Mouse (Mus musculus) neural tube, embryonic 11.5 days (tissue): ENCODE results near the gene E2f4. TPM values are rescaled to one million over a fixed set of nuclear protein-coding genes. Genes with fewer than 3 reads are reported as not detected.

ENCODE experiments used
- ATAC-seq: fragments of 200-750 bp; cut with Nextera tagmentation; 2 replicates; pipeline ENCODE4 v1.8.0; 2017; ENCODE audit warnings: moderate number of reproducible peaks, mild to moderate bottlenecking, moderate TSS enrichment, moderate library complexity; ENCODE audit not compliant: insufficient read depth, low FRiP score, low TSS enrichment
- DNase-seq: peaks from one replicate; pipeline ENCODE4 v3.0.0-alpha.2; 2015; ENCODE audit warnings: low spot score
- H3K27ac ChIP-seq: fragments of 300-500 bp; sonication (generic); 2 replicates; pipeline ENCODE4 v1.5.1; 2014; ENCODE audit warnings: low read depth, mild to moderate bottlenecking, low read length
- H3K27me3 ChIP-seq: fragments of 300-500 bp; sonication (generic); 2 replicates; pipeline ENCODE4 v1.6.1; 2014; ENCODE audit warnings: mild to moderate bottlenecking, low read length, mixed read lengths; ENCODE audit not compliant: control insufficient read depth, insufficient read depth
- H3K36me3 ChIP-seq: fragments of 300-500 bp; sonication (generic); 2 replicates; pipeline ENCODE4 v1.6.1; 2014; ENCODE audit warnings: mild to moderate bottlenecking, low read length, moderate library complexity, mixed read lengths; ENCODE audit not compliant: control insufficient read depth, insufficient read depth
- H3K4me1 ChIP-seq: fragments of 300-500 bp; sonication (generic); 2 replicates; pipeline ENCODE4 v1.6.1; 2014; ENCODE audit warnings: low read length, mixed read lengths; ENCODE audit not compliant: control insufficient read depth, insufficient read depth
- H3K4me2 ChIP-seq: fragments of 300-500 bp; sonication (generic); 2 replicates; pipeline ENCODE4 v1.6.1; 2014; ENCODE audit warnings: low read depth, mild to moderate bottlenecking, moderate library complexity
- H3K4me3 ChIP-seq: fragments of 300-500 bp; sonication (generic); 2 replicates; pipeline ENCODE4 v1.5.1; 2014; ENCODE audit warnings: low read depth, low read length
- H3K9ac ChIP-seq: fragments of 300-500 bp; sonication (generic); 2 replicates; pipeline ENCODE4 v1.6.1; 2014; ENCODE audit warnings: mild to moderate bottlenecking, low read length
- H3K9me3 ChIP-seq: fragments of 300-500 bp; sonication (generic); 2 replicates; pipeline ENCODE4 v1.6.1; 2016; ENCODE audit warnings: low read length; ENCODE audit not compliant: control insufficient read depth
- WGBS: fragments of 180-500 bp; shearing (Covaris S2); extraction: QIAGEN DNeasy Blood & Tissue Kit; methylation state at CpG from one replicate; pipeline ENCODE4 v1.1.7; 2014; 5-methylcytosine and 5-hydroxymethylcytosine counted together
- microRNA counts: library from miRNA; unstranded; fragments of <30 nt; microRNA quantifications from one replicate; lab custom pipeline; 2015
- microRNA-seq: library from miRNA; unstranded; fragments of <30 nt; microRNA quantifications from one replicate; pipeline ENCODE4, GENCODE M21; 2016
- polyA plus RNA-seq: library from polyadenylated mRNA; unstranded; fragments of >200 nt; fragmentation: Nextera tagmentation; extraction: Ambion mirVana; gene quantifications from 2 replicates; pipeline ENCODE4 v1.2.1, GENCODE M21; 2014

Gene E2f4
- polyA plus RNA-seq, 1 experiment from 2014 or later, result 103 TPM

- Histone ChIP-seq H3K36me3 (no peaks in the 10 kb centered on the region), H3K4me1 (peaks cover 21% of the 10 kb centered on the region), H3K9me3 (no peaks in the 10 kb centered on the region), H3K9ac (no peak overlapping the region), H3K27ac (no peak overlapping the region), H3K27me3 (0 out of 2 replicates have a peak, but pooled peaks cover 2% of the 10 kb centered on the region), H3K4me2 (peak overlapping the region; percentile 97; the same call in 1 of the 2 replicates), H3K4me3 (no peak overlapping the region)
- ATAC-seq (no peak), DNase-seq (no peak)
- WGBS, result 43% methylated on average over 7 of the region's 7 CpGs
These were observed 52.7 kb downstream of the E2f4 start for GRCm38 (mm10) chr8:105350186-105350585.

GRCm38 (mm10) chr8:105353583-105354135 lies 56.2 kb downstream of the E2f4 start:
- Histone ChIP-seq H3K4me2 (no peak overlapping the region), H3K27me3 (0 out of 2 replicates have a peak, but pooled peaks cover 2% of the 10 kb centered on the region), H3K4me1 (peaks cover 10% of the 10 kb centered on the region), H3K9me3 (no peaks in the 10 kb centered on the region), H3K9ac (no peak overlapping the region), H3K27ac (no peak overlapping the region), H3K4me3 (no peak overlapping the region), H3K36me3 (no peaks in the 10 kb centered on the region)
- ATAC-seq (no peak), DNase-seq (no peak)
- 76% methylated on average over 8 of the region's 8 CpGs for WGBS

- Histone ChIP-seq H3K9ac (no peak overlapping the region), H3K4me3 (no peak overlapping the region), H3K27me3 (0 out of 2 replicates have a peak, but pooled peaks cover 2% of the 10 kb centered on the region), H3K4me2 (no peak overlapping the region), H3K9me3 (no peaks in the 10 kb centered on the region), H3K36me3 (no peaks in the 10 kb centered on the region), H3K4me1 (peaks cover 10% of the 10 kb centered on the region), H3K27ac (no peak overlapping the region)
- DNase-seq (no peak), ATAC-seq (no peak)
- WGBS, result 73% methylated on average over 4 of the region's 4 CpGs
These were observed 57.1 kb downstream of the E2f4 start for GRCm38 (mm10) chr8:105354549-105354948.

MicroRNAs within 50 kb of the gene (microRNA counts, 519-probe panel; counts per million panel counts)
- 3,152 counts per million, percentile 66 among the panel's probes with 10 or more counts for microRNA mmu-miR-328 (lab: Ali Mortazavi, UCI)

Small RNA genes within 50 kb of the gene (microRNA-seq; reads per million reads assigned to microRNA genes)
- gene Gm27320 (not detected), gene Mir328 (188 reads per million, percentile 58 among the genes with 10 or more reads in this experiment)

Other genes starting within 250 kb of the E2f4 start
- gene Ces3a, start 249.1 kb upstream of the E2f4 start, polyA plus RNA-seq, result not detected in 2 replicates
- gene Ces3b, start 213.9 kb upstream of the E2f4 start, polyA plus RNA-seq, result not detected in 2 replicates
- gene Ces4a, start 165.9 kb upstream of the E2f4 start, polyA plus RNA-seq, result not detected in 2 replicates
- 75.4 and 79.8 TPM in 2 replicates for gene Cbfb, start 127.0 kb upstream of the E2f4 start, polyA plus RNA-seq
- gene D230025D16Rik, start 72.5 kb upstream of the E2f4 start, polyA plus RNA-seq, result 28.9 and 31.5 TPM in 2 replicates
- gene B3gnt9, start 42.5 kb upstream of the E2f4 start, polyA plus RNA-seq, result 3.5 and 3.6 TPM in 2 replicates
- gene Tradd, start 33.1 kb upstream of the E2f4 start, polyA plus RNA-seq, result 14.9 and 18.4 TPM in 2 replicates
- gene Fbxl8, start 33.0 kb upstream of the E2f4 start, polyA plus RNA-seq, result 0.66 and 1.0 TPM in 2 replicates
- not detected in 2 replicates for gene Hsf4, start 27.9 kb upstream of the E2f4 start, polyA plus RNA-seq
- gene Nol3, start 21.5 kb upstream of the E2f4 start, polyA plus RNA-seq, result 2.7 and 3.5 TPM in 2 replicates
- 46.1 and 50.8 TPM in 2 replicates for gene 4931428F04Rik, start 7.8 kb upstream of the E2f4 start, polyA plus RNA-seq
- 12.1 and 13.9 TPM in 2 replicates for gene Exoc3l, start 1.6 kb upstream of the E2f4 start, polyA plus RNA-seq
- 1.0 and 1.9 TPM in 2 replicates for gene Elmo3, start 7.9 kb downstream of the E2f4 start, polyA plus RNA-seq
- gene Lrrc29, start 28.6 kb downstream of the E2f4 start, polyA plus RNA-seq, result 1.3 and 1.4 TPM in 2 replicates
- gene Tmem208, start 28.7 kb downstream of the E2f4 start, polyA plus RNA-seq, result 111 TPM in 2 replicates
- 1.8 and 1.9 TPM in 2 replicates for gene Fhod1, start 50.3 kb downstream of the E2f4 start, polyA plus RNA-seq
- gene Slc9a5, start 51.2 kb downstream of the E2f4 start, polyA plus RNA-seq, result 4.1 TPM in 2 replicates
- gene Plekhg4, start 75.6 kb downstream of the E2f4 start, polyA plus RNA-seq, result 0.54 and 0.89 TPM in 2 replicates
- gene Kctd19, start 115.8 kb downstream of the E2f4 start, polyA plus RNA-seq, result not detected in 2 replicates
- 0.92 and 1.6 TPM in 2 replicates for gene Lrrc36, start 115.9 kb downstream of the E2f4 start, polyA plus RNA-seq
- gene Tppp3, start 173.9 kb downstream of the E2f4 start, polyA plus RNA-seq, result 218 and 229 TPM in 2 replicates
- 18.5 and 18.9 TPM in 2 replicates for gene Zdhhc1, start 199.2 kb downstream of the E2f4 start, polyA plus RNA-seq
- gene Hsd11b2, start 221.1 kb downstream of the E2f4 start, polyA plus RNA-seq, result 22.5 and 23.9 TPM in 2 replicates